Mouse (Mus musculus) lung, adult 2 months (tissue): Measurements from ENCODE around the gene Agtrap.

Experiments
- CTCF ChIP-seq: fragments of 200-500 bp; IDR thresholded peaks from 2 replicates; pipeline ENCODE4 v1.5.1; 2011; ENCODE audit warnings: mild to moderate bottlenecking, low read length, control low read depth; ENCODE audit not compliant: insufficient read depth
- POLR2A ChIP-seq: fragments of 200-500 bp; IDR thresholded peaks from 2 replicates; pipeline ENCODE4 v1.6.1; 2011; ENCODE audit warnings: low read depth, mild to moderate bottlenecking, control low read depth, low read length, borderline replicate concordance; ENCODE audit errors: extremely low read depth

DNA sequence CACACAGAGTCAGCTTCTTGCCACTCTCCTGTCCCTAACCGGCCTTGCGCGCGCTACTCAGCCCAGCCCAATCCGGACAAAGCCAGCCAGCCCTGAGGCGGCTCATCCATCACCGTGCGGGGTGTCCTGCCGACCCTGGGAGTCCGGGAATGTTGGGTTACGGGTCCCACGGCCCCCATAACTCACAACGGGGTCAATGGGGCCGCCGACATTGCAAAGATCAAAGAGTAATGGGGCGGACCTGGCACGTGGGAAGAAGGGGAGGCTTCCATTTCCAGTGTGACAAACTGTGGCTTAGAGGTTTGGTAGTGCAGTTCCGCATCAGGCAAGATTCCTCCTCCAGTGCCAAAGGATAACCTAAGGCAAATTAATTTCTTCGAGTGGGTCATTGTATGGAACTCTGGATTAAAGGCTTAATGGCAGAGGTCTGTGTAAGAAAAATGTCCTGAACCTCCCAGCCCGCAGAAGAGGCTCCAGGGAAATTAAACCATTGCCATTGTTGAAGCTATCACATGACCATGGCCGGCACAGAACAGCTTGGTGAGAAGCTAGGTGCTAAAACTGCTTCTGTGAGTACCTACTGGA lies 43.8 kb upstream of the Agtrap start:
- no peak for TF ChIP-seq CTCF
- TF ChIP-seq POLR2A = no peak
